Mouse (Mus musculus) intestine, embryonic 16.5 days (tissue): ENCODE data around the gene Hist2h2aa2. TPM values are rescaled to one million over a fixed set of nuclear protein-coding genes. Genes with fewer than 3 reads are reported as not detected.
"Not testable (repeated sequence)": the region's sequence is repeated elsewhere in the genome, so short reads cannot be mapped to it uniquely, and the experiment has no call there.

ENCODE experiments used
- ATAC-seq: fragments of 200-750 bp; cut with Nextera tagmentation; 2 replicates; pipeline ENCODE4 v1.8.0; 2017; ENCODE audit warnings: moderate TSS enrichment, moderate library complexity
- H3K27ac ChIP-seq: fragments of 300-500 bp; sonication (generic); 2 replicates; pipeline ENCODE4 v1.5.1; 2014; ENCODE audit warnings: mild to moderate bottlenecking, low read length
- H3K27me3 ChIP-seq: fragments of 300-500 bp; sonication (generic); replicated peaks from 2 replicates; pipeline ENCODE4 v1.6.1; 2014; ENCODE audit warnings: low read length, control low read depth, mixed read lengths; ENCODE audit not compliant: control insufficient read depth, insufficient read depth
- H3K36me3 ChIP-seq: fragments of 300-500 bp; sonication (generic); 2 replicates; pipeline ENCODE4 v1.6.1; 2014; ENCODE audit warnings: low read length, control low read depth; ENCODE audit not compliant: control insufficient read depth, insufficient read depth
- H3K4me1 ChIP-seq: fragments of 300-500 bp; sonication (generic); 2 replicates; pipeline ENCODE4 v1.6.1; 2014; ENCODE audit warnings: low read length, control low read depth, mixed read lengths; ENCODE audit not compliant: control insufficient read depth, insufficient read depth
- H3K4me2 ChIP-seq: fragments of 300-500 bp; sonication (generic); 2 replicates; pipeline ENCODE4 v1.6.1; 2014; ENCODE audit warnings: low read depth, low read length, control low read depth
- H3K4me3 ChIP-seq: fragments of 300-500 bp; sonication (generic); 2 replicates; pipeline ENCODE4 v1.5.1; 2014; ENCODE audit warnings: mild to moderate bottlenecking, low read length
- H3K9ac ChIP-seq: fragments of 300-500 bp; sonication (generic); 2 replicates; pipeline ENCODE4 v1.6.1; 2014; ENCODE audit warnings: low read depth, low read length
- H3K9me3 ChIP-seq: fragments of 300-500 bp; sonication (generic); 2 replicates; pipeline ENCODE4 v1.6.1; 2016; ENCODE audit warnings: low read length, control low read depth; ENCODE audit not compliant: control insufficient read depth
- WGBS: fragments of 180-500 bp; shearing (Covaris S2); extraction: QIAGEN DNeasy Blood & Tissue Kit; methylation state at CpG from one replicate; pipeline ENCODE4 v1.1.7; 2014; 5-methylcytosine and 5-hydroxymethylcytosine counted together
- polyA plus RNA-seq: library from polyadenylated mRNA; unstranded; fragments of >200 nt; fragmentation: Nextera tagmentation; extraction: Ambion mirVana; gene quantifications from 2 replicates; pipeline ENCODE4 v1.2.1, GENCODE M21; 2015

Hist2h2aa2 gene
- polyA plus RNA-seq, 1 experiment from 2014 or later: 37.3 TPM

DNA sequence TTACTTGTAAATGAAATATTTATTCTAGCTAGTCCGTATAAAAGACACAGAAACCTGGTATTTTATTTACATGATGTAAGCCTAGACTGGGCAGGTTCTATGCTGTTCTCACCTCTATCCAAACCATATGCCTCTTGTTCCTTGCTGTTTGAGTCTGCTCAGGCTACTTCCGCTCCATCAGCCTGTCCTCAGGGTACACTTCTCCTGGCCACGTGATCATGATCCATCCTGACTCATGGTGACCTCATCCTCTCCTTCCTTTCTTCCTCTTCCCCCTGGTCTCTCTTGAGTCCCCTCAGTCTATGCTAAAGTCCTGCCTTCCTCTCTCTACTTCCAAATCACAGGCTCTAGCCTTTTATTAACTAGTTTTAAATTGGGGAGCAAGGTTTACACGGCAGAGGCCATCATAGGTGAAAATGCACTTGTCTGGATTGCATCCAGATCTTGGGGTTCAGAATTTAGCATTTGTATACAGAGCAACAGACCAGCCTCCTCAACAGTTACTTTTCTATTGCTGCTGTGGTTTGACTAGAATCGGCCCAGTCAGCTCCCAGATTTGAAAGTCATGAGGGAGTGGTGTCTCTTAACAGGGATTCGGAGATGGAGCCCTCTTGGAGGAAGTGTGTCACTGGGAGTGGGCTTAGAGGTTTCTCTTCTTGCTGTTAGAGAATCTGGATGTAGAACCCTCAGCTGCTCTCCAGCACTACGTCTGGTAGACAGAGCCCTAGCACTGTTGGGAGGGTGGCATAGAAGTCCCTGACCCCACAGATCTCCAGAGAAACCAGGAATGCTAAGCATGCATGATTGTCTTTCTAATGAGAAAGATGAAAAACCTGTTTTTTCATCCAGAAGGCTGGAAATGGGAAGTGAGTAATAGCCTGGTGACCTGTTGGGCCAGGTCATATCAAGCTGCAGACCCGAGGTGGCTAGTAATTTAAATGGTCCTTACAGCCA is 13.1 kb downstream of the Hist2h2aa2 start:
- Histone ChIP-seq H3K4me3 (no peak overlapping the region), H3K9ac (no peak overlapping the region; the same call in 1 of the 2 replicates), H3K9me3 (no peaks in the 10 kb centered on the region), H3K27me3 (no peaks in the 10 kb centered on the region), H3K27ac (no peak overlapping the region), H3K36me3 (no peaks in the 10 kb centered on the region), H3K4me2 (no peak overlapping the region), H3K4me1 (peaks cover 9% of the 10 kb centered on the region; the same call in 1 of the 2 replicates)
- 50% methylated on average over 8 of the region's 8 CpGs for WGBS
- ATAC-seq: no peak

DNA sequence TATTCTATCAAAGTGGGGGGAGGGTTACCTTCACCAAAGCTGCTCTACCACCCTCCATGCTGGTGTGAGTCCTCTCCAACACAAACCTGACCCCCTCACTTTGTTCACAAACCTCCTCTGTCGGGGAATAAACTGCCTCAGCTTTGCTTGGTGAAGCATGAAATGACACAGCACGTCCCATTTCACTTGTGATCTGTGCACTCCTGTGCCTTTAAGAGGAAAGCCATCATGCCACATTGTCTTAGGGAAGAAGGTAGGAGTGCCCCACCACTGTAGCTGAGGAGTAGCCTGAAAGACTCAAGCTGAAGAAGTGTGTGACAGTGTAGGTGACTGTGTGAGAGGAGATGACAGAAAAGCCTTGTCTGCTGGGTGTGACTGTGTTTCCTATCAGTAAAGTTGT is 14.7 kb downstream of the Hist2h2aa2 start:
- no peak for ATAC-seq
- no peaks in the 10 kb centered on the region for H3K9me3 ChIP-seq
- H3K36me3 ChIP-seq: no peaks in the 10 kb centered on the region
- H3K4me2 ChIP-seq: no peak overlapping the region
- no peak overlapping the region for H3K4me3 ChIP-seq
- H3K27me3 ChIP-seq: no peaks in the 10 kb centered on the region
- H3K9ac ChIP-seq: no peak overlapping the region
- H3K27ac ChIP-seq: no peak overlapping the region
- 46% methylated on average over 2 of the region's 2 CpGs for WGBS
- H3K4me1 ChIP-seq: peaks cover 16% of the 10 kb centered on the region

DNA sequence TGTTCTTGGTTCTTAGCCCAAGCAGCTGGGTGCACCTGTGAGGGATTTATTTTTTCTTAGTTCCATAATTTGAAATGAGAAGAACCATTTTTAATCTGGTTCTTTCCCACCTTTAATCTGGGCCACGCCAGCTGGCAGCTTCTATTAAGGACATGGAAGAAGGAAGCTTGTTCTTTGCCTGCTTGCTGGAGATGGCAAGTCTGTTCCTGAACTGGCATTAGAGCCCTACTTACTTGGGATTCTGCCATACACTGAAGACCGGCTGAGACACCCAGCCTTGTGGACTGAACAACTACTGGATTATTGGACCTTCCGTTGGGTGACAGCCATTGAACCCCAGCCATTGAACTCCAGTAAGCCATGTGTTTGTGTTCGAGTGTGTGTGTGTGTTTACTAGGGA is 17.3 kb downstream of the Hist2h2aa2 start:
- Histone ChIP-seq H3K36me3 (no peaks in the 10 kb centered on the region), H3K4me3 (peak overlapping the region; percentile 68), H3K27ac (no peak overlapping the region), H3K4me1 (peaks cover 18% of the 10 kb centered on the region), H3K27me3 (no peaks in the 10 kb centered on the region), H3K9ac (no peak overlapping the region), H3K4me2 (peak overlapping the region; percentile 85), H3K9me3 (no peaks in the 10 kb centered on the region)
- no peak for ATAC-seq
- WGBS: 84% methylated on average over 4 of the region's 4 CpGs

DNA sequence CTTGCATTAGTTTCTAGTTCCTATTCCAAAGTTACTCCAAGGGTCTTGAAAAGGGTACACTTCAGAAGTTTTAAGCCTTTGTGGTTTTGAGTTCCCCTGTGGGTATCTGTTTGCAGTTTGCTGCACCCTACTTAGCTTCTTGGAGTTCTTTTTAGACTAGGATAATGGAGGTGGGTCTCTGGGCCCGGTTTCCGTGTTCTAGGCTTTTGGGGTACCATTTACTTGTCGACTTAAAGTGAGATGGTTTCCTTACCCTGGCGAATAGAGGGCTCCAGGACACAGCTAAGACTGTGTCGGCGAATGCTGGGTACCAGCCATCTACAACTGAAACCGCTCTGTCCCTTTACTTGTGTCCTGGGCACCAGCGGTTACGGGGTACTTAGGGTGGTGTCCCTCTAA is 18.4 kb downstream of the Hist2h2aa2 start:
- peak overlapping the region; percentile 85 for H3K4me2 ChIP-seq
- H3K9ac ChIP-seq: peak overlapping the region; percentile 74
- H3K27ac ChIP-seq: peak overlapping the region; percentile 100
- no peak for ATAC-seq
- H3K27me3 ChIP-seq: no peaks in the 10 kb centered on the region
- H3K4me3 ChIP-seq: peak overlapping the region; percentile 68
- no peaks in the 10 kb centered on the region for H3K9me3 ChIP-seq
- peaks cover 18% of the 10 kb centered on the region for H3K4me1 ChIP-seq
- 27% methylated on average over 9 of the region's 9 CpGs for WGBS
- no peaks in the 10 kb centered on the region for H3K36me3 ChIP-seq

DNA sequence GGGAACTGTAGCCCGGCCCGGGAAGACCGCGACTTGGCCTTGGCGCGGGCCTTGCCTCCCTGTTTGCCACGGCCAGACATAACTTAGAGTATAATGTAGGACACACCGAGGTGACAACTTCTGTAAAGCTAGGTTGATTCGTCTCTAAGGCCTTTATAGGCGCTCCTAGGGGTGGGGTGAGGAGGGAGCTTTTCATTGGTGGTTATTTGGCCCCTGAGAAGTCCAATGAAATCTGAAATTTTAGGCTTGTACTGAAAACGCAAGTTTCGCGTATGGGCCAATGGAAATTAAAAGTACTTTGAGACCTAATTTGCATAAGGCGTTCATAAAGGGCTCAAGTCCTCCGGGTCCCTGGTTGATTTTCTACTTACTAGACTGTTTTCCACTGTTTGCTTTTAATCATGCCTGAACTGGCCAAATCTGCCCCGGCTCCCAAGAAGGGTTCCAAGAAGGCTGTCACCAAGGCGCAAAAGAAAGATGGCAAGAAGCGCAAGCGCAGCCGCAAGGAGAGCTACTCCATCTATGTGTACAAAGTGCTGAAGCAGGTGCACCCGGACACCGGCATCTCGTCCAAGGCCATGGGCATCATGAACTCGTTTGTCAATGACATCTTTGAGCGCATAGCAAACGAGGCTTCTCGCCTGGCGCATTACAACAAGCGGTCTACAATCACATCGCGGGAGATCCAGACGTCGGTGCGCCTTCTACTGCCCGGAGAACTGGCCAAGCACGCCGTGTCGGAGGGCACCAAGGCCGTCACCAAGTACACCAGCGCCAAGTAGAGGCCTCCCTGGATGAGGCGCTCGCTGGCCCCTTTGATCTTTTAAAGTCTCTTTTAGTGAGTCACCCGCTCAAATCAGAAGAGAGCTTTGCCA is 19.1 kb downstream of the Hist2h2aa2 start, which contains the start of the genes Hist2h2ac and Hist2h2be:
Gene Hist2h2ac (minus strand): TSS at position 116 of the 875 bp plus-strand sequence.
Gene Hist2h2be (plus strand): TSS at position 355 of the 875 bp plus-strand sequence.
- Histone ChIP-seq H3K36me3 (no peaks in the 10 kb centered on the region), H3K4me3 (peak within 1 kb of the TSS; percentile 68), H3K9me3 (no peaks in the 10 kb centered on the region), H3K27ac (peak within 1 kb of the TSS; percentile 100), H3K27me3 (no peaks in the 10 kb centered on the region), H3K9ac (peak within 1 kb of the TSS; percentile 84), H3K4me2 (peak within 1 kb of the TSS; percentile 85), H3K4me1 (peaks cover 18% of the 10 kb centered on the region)
- under 1% methylated on average over 43 of the region's 43 CpGs for WGBS
- peak; percentile 94 for ATAC-seq

DNA sequence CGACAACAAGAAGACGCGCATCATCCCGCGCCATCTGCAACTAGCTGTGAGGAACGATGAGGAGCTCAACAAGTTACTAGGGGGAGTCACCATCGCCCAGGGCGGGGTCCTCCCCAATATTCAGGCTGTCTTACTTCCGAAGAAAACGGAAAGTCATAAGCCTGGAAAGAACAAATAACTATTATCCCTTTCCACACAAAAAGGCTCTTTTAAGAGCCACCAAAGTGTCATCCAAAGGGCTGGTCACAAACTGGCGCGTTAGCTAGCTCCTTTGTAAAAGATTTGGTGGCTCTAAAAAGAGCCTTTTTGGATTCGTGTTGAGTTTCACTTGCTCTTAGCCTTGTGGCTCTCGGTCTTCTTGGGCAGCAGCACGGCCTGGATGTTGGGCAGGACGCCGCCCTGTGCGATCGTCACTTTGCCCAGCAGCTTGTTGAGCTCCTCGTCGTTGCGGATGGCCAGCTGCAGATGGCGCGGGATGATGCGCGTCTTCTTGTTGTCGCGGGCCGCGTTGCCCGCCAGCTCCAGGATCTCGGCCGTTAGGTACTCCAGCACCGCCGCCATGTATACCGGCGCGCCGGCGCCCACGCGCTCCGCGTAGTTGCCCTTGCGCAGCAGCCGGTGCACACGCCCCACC is 19.8 kb downstream of the Hist2h2aa2 start:
- ATAC-seq: peak; percentile 28
- peak overlapping the region; percentile 68 for H3K4me3 ChIP-seq
- H3K36me3 ChIP-seq, H3K9me3 ChIP-seq, H3K27me3 ChIP-seq: not testable (repeated sequence)
- H3K9ac ChIP-seq: peak overlapping the region; percentile 84
- under 1% methylated on average over 25 of the region's 47 CpGs for WGBS
- H3K27ac ChIP-seq: peak overlapping the region; percentile 100
- peak overlapping the region; percentile 85 for H3K4me2 ChIP-seq
- peaks cover 18% of the 10 kb centered on the region for H3K4me1 ChIP-seq

DNA sequence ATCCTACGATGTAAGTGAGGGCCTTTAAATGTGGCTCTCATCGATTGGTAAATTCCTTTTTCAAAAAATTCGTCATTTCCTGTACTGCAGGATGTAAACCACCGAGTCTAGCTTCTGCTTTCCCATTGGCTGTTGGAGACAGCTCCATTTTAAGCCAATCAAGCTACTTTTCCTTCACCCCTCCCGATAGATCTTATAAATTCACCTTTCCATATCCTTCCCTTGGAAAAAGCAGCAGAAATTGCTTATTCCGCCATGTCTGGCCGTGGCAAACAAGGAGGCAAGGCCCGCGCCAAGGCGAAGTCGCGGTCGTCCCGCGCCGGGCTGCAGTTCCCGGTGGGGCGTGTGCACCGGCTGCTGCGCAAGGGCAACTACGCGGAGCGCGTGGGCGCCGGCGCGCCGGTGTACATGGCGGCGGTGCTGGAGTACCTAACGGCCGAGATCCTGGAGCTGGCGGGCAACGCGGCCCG is 20.4 kb downstream of the Hist2h2aa2 start, which contains the start of the genes Bola1 and Hist2h2ab:
Gene Bola1 (minus strand): TSS at position 49 of the 470 bp plus-strand sequence.
Gene Hist2h2ab (plus strand): TSS at position 205 of the 470 bp plus-strand sequence.
- H3K36me3 ChIP-seq: no peaks in the 10 kb centered on the region
- H3K9ac ChIP-seq: peak within 1 kb of the TSS; percentile 84
- peak within 1 kb of the TSS; percentile 85 for H3K4me2 ChIP-seq
- under 1% methylated on average over 36 of the region's 37 CpGs for WGBS
- no peaks in the 10 kb centered on the region for H3K27me3 ChIP-seq
- peak within 1 kb of the TSS; percentile 68 for H3K4me3 ChIP-seq
- H3K27ac ChIP-seq: peak within 1 kb of the TSS; percentile 100
- peak; percentile 85 for ATAC-seq
- peaks cover 18% of the 10 kb centered on the region for H3K4me1 ChIP-seq
- H3K9me3 ChIP-seq: no peaks in the 10 kb centered on the region

DNA sequence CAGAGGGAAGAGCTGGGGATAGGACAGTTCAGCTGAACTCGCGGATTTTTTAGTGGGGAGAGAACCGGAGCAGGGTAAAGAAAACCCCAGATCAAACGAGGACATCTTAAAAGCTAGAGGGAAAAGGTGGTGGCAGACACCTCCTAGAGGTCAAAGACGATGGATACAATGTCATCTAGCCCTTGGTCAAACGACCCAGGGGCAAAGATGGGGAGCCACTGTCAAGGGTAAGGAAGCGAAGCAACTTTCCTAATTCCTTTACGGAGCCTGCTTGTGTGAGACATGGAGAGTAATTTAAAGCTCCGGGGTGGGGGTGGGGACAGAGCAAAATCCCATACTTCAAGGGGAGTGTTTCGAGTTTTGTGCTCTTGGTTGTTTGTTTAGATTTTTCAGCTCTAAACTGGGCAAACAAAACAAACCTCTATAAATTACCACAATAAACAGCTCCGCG is 20.9 kb downstream of the Hist2h2aa2 start:
- peak overlapping the region; percentile 68 for H3K4me3 ChIP-seq
- H3K36me3 ChIP-seq: no peaks in the 10 kb centered on the region
- under 1% methylated on average over 12 of the region's 12 CpGs for WGBS
- H3K27ac ChIP-seq: peak overlapping the region; percentile 100
- peaks cover 18% of the 10 kb centered on the region for H3K4me1 ChIP-seq
- H3K4me2 ChIP-seq: peak overlapping the region; percentile 85
- H3K27me3 ChIP-seq: no peaks in the 10 kb centered on the region
- peak overlapping the region; percentile 73 for H3K9ac ChIP-seq
- ATAC-seq: peak; percentile 7; the same call in 1 of the 2 replicates
- H3K9me3 ChIP-seq: no peaks in the 10 kb centered on the region
